Mouse (Mus musculus) layer of hippocampus, adult 9-10 months (tissue): ENCODE results near the gene Usb1.

Experiments
- DNase-seq: peaks from one replicate; pipeline ENCODE4 v3.0.0; 2022; ENCODE audit warnings: low spot score

Usb1 gene

GRCm38 (mm10) chr8:95336363-95336762 lies 4.3 kb downstream of the Usb1 start:
- DNase-seq, result no peak

GRCm38 (mm10) chr8:95341721-95342120 lies 9.6 kb downstream of the Usb1 start:
- no peak for DNase-seq

- no peak for DNase-seq
Measured at GRCm38 (mm10) chr8:95344668-95345067, 12.6 kb downstream of the Usb1 start.

GRCm38 (mm10) chr8:95346643-95347545 lies 14.8 kb downstream of the Usb1 start:
- peak; percentile 69 for DNase-seq

GRCm38 (mm10) chr8:95348356-95348755 lies 16.3 kb downstream of the Usb1 start:
- no peak for DNase-seq

- no peak for DNase-seq
Measured at GRCm38 (mm10) chr8:95348811-95349630, 16.9 kb downstream of the Usb1 start.

GRCm38 (mm10) chr8:95351461-95351860 lies 19.4 kb downstream of the Usb1 start:
- DNase-seq, result no peak

- no peak for DNase-seq
Measured at GRCm38 (mm10) chr8:95352151-95352870, 20.2 kb downstream of the Usb1 start, which contains the start of gene Mmp15. TSS of gene Mmp15 (plus strand) at chr8:95352268.

GRCm38 (mm10) chr8:95352871-95353866 lies 21.1 kb downstream of the Usb1 start:
- DNase-seq, result no peak

- no peak for DNase-seq
Measured at GRCm38 (mm10) chr8:95354606-95355005, 22.5 kb downstream of the Usb1 start.

GRCm38 (mm10) chr8:95358550-95359411 lies 26.7 kb downstream of the Usb1 start:
- no peak for DNase-seq

- no peak for DNase-seq
Measured at GRCm38 (mm10) chr8:95360181-95361015, 28.3 kb downstream of the Usb1 start.

- no peak for DNase-seq
Measured at GRCm38 (mm10) chr8:95361016-95361341, 28.9 kb downstream of the Usb1 start.

GRCm38 (mm10) chr8:95362272-95362671 lies 30.2 kb downstream of the Usb1 start:
- no peak for DNase-seq

- no peak for DNase-seq
Measured at GRCm38 (mm10) chr8:95363849-95364248, 31.8 kb downstream of the Usb1 start.

GRCm38 (mm10) chr8:95369581-95370326 lies 37.7 kb downstream of the Usb1 start:
- DNase-seq, result no peak

- no peak for DNase-seq
Measured at GRCm38 (mm10) chr8:95373389-95374002, 41.4 kb downstream of the Usb1 start.

- DNase-seq, result no peak
Measured at GRCm38 (mm10) chr8:95374429-95374828, 42.3 kb downstream of the Usb1 start.
